Mouse (Mus musculus): ENCODE measurements around the gene Zfp672. TPM values are rescaled to one million over a fixed set of nuclear protein-coding genes. Genes with fewer than 3 reads are reported as not detected.

The Zfp672 gene
- polyA plus RNA-seq, 2 experiments, result 22.2 to 48.6 TPM

GRCm38 (mm10) chr11:58326781-58327180 lies 3.4 kb downstream of the Zfp672 start:
- Histone ChIP-seq H3K27ac (no peak overlapping the region), H3K9me3 (ENCODE audit: control insufficient read depth, low read length) (no peaks in the 10 kb centered on the region), H3K27me3 (ENCODE audit: control insufficient read depth, insufficient read depth, low read length) (no peaks in the 10 kb centered on the region), H3K4me3 (ENCODE audit: insufficient read depth in 1 of 2, low read depth in 2 of 2, low read length in 2 of 2) (no peak overlapping the region), H3K36me3 (replicated peaks; ENCODE audit: control insufficient read depth, insufficient read depth, low read depth) (peaks cover 6% of the 10 kb centered on the region), H3K9ac (replicated peaks) (no peak overlapping the region), H3K4me1 (replicated peaks; ENCODE audit: control insufficient read depth in 2 of 2, insufficient read depth in 2 of 2, low read length in 1 of 2) (peaks cover 30 to 39% of the 10 kb centered on the region in 2 experiments), H3K4me2 (ENCODE audit: low read depth) (no peak overlapping the region)
- ATAC-seq (ENCODE audit: insufficient read depth) (no peak), DNase-seq (ENCODE audit: low read depth in 3 of 3, low spot score in 3 of 3) (no peak)
- WGBS (ENCODE audit: insufficient replicate concordance), result 95% methylated on average over 3 of the region's 3 CpGs
- TF ChIP-seq EP300 (IDR thresholded peaks at IDR 0.05; ENCODE audit: low read depth) (no peak), CTCF (IDR thresholded peaks at IDR 0.05; ENCODE audit: low read depth) (peak; percentile 40; the same call in 1 of the 2 replicates)

DNA sequence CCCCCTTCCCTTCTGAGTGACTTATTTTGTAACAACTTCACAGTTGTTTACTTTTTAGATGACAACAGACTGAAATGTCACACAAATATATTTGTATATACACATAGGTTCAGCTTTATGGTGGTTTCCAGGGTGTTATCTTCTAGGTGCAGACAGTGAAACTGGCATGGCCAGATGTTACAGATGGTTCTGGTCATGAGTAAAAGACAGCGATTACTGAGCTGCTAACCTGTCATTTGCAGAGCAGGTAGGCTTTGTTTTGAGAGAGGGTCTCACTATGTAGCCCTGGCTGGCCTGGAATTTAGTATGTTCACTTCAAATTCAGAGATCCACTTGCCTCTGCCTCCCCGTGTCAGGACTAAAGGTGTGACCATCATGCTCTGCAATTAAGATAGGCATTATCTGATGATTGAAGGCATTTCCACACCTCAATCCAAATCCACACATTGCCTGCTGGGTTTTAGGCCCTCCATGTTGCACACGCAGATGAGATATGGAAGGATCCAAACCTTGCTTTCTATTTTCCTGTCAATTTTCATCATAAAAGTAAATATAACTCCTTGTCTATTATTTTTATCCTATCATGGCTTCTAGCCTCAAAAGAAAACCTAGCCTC lies 5.4 kb downstream of the Zfp672 start:
- Histone ChIP-seq H3K27ac (peak overlapping the region; percentile 74), H3K9me3 (ENCODE audit: control insufficient read depth, low read length) (no peaks in the 10 kb centered on the region), H3K36me3 (replicated peaks; ENCODE audit: control insufficient read depth, insufficient read depth, low read depth) (peaks cover 15% of the 10 kb centered on the region), H3K4me2 (ENCODE audit: low read depth) (peak overlapping the region; percentile 75), H3K27me3 (ENCODE audit: control insufficient read depth, insufficient read depth, low read length) (no peaks in the 10 kb centered on the region), H3K4me3 (ENCODE audit: insufficient read depth in 1 of 2, low read depth in 2 of 2, low read length in 2 of 2) (no peak overlapping the region), H3K4me1 (replicated peaks; ENCODE audit: control insufficient read depth in 2 of 2, insufficient read depth in 2 of 2, low read length in 1 of 2) (peaks cover 30 to 34% of the 10 kb centered on the region in 2 experiments), H3K9ac (replicated peaks) (peak overlapping the region; percentile 32; the same call in 1 of the 2 replicates)
- TF ChIP-seq CTCF (IDR thresholded peaks at IDR 0.05; ENCODE audit: low read depth), result no peak
- TF ChIP-seq EP300 (IDR thresholded peaks at IDR 0.05; ENCODE audit: low read depth), result peak; percentile 72
- 19% methylated on average over 3 of the region's 3 CpGs for WGBS (ENCODE audit: insufficient replicate concordance)
- DNase-seq (ENCODE audit: low read depth in 3 of 3, low spot score in 3 of 3), result peak in 2 of 3 experiments; percentile 40 to 60
- no peak for ATAC-seq (ENCODE audit: insufficient read depth)

DNA sequence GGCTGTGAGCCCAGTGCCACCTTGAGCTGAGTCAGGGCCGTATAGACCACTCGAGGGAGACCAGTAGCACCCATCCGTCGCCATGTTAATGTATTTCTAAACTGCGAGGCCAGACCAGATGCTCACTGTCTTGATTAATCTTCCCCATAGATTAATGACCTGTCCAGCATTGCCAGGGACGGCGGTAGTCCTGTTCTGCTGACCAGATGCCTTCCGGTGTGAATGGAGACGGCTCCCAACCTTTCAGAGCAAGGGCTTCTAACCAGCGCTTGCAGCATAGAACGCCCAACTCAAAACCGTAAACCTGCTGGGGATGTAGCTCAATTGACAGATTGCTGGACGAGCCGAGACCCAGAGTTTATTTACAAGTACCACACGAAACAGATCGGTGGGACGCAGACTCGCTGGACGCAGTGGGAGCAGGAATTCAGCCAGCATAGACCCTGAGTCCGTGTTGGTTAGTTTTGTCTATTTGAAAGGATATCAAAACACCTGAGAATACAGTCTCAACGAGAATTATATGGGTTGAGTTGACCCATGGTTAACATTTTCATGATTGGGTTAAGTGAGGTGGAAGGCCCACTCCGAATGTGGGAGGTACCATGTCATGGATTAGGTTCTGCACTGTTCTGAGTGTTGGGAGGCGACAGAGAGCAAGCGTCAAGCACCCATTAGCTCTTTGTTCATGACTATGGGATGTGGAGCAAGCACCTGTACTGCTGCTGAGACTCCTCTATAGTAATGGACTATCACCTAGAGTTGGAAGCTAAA lies 6.4 kb downstream of the Zfp672 start:
- H3K4me1 ChIP-seq (replicated peaks; ENCODE audit: control insufficient read depth in 2 of 2, insufficient read depth in 2 of 2, low read length in 1 of 2), result peaks cover 25 to 29% of the 10 kb centered on the region in 2 experiments
- H3K9me3 ChIP-seq (ENCODE audit: control insufficient read depth, low read length), result no peaks in the 10 kb centered on the region
- peaks cover 25% of the 10 kb centered on the region for H3K36me3 ChIP-seq (replicated peaks; ENCODE audit: control insufficient read depth, insufficient read depth, low read depth)
- DNase-seq (ENCODE audit: low read depth in 3 of 3, low spot score in 3 of 3) (peak in 2 of 3 experiments; percentile 29 to 46), ATAC-seq (ENCODE audit: insufficient read depth) (peak; percentile 4; the same call in 1 of the 2 replicates)
- peak overlapping the region; percentile 67 for H3K27ac ChIP-seq
- WGBS (ENCODE audit: insufficient replicate concordance), result 11% methylated on average over 24 of the region's 24 CpGs
- TF ChIP-seq CTCF (IDR thresholded peaks at IDR 0.05; ENCODE audit: low read depth) (no peak; the same call in 1 of the 2 replicates), EP300 (IDR thresholded peaks at IDR 0.05; ENCODE audit: low read depth) (no peak)
- H3K4me3 ChIP-seq (ENCODE audit: insufficient read depth in 1 of 2, low read depth in 2 of 2, low read length in 2 of 2), result peak overlapping the region; percentile 68 to 89
- peak overlapping the region; percentile 61 for H3K9ac ChIP-seq (replicated peaks)
- H3K27me3 ChIP-seq (ENCODE audit: control insufficient read depth, insufficient read depth, low read length), result no peaks in the 10 kb centered on the region
- H3K4me2 ChIP-seq (ENCODE audit: low read depth), result peak overlapping the region; percentile 75

DNA sequence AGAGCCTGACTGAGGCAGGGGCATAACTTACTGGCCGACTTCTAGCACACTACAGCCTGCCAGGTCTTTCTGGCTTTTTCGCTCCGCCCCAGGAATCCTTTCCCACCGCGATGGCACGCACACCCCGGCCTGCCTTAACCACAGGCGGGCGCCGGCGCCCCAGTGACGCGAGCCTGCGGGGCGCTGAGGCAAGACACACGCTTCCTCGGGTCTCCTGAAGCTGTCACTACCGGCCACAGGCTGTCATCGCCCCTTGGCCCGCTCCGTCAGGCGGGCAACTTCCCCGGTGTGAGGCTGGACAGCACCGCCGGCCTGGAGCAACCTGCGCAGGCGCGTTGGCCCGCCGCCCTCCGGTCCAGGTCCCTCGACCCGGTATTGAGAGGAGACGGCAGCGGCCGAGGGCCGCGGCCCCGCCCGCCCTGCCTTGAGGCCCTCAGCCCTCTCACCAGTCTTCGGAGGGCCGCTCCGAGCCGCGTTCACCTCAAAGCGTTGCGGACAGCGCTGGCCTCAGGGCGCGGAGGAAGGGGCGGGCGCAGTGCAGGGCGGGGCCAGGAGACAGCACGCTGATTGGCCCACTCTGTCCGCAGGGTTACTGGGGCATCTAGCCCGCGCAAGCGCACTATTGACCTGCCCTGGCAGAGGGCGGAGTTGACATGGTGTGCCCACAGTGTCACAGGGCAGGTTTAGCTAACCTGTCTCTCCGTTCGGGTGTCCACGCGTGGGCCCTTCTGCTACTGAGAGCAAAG lies 7.1 kb downstream of the Zfp672 start:
- WGBS (ENCODE audit: insufficient replicate concordance), result under 1% methylated on average over 57 of the region's 63 CpGs
- peak; percentile 97 for ATAC-seq (ENCODE audit: insufficient read depth)
- no peaks in the 10 kb centered on the region for H3K27me3 ChIP-seq (ENCODE audit: control insufficient read depth, insufficient read depth, low read length)
- H3K4me2 ChIP-seq (ENCODE audit: low read depth), result peak overlapping the region; percentile 75
- H3K9ac ChIP-seq (replicated peaks), result peak overlapping the region; percentile 93
- peaks cover 32% of the 10 kb centered on the region for H3K36me3 ChIP-seq (replicated peaks; ENCODE audit: control insufficient read depth, insufficient read depth, low read depth)
- peak overlapping the region; percentile 96 for H3K27ac ChIP-seq
- peak; percentile 96 to 97 (median 96) for DNase-seq (ENCODE audit: low read depth in 3 of 3, low spot score in 3 of 3)
- H3K9me3 ChIP-seq (ENCODE audit: control insufficient read depth, low read length), result no peaks in the 10 kb centered on the region
- TF ChIP-seq CTCF (IDR thresholded peaks at IDR 0.05; ENCODE audit: low read depth), result peak; percentile 34
- no peak; the same call in 1 of the 2 replicates for TF ChIP-seq EP300 (IDR thresholded peaks at IDR 0.05; ENCODE audit: low read depth)
- peaks cover 19 to 25% of the 10 kb centered on the region in 2 experiments for H3K4me1 ChIP-seq (replicated peaks; ENCODE audit: control insufficient read depth in 2 of 2, insufficient read depth in 2 of 2, low read length in 1 of 2)
- peak overlapping the region; percentile 68 to 89 for H3K4me3 ChIP-seq (ENCODE audit: insufficient read depth in 1 of 2, low read depth in 2 of 2, low read length in 2 of 2)

Measured in liver, embryonic 14.5 days (tissue).